Mouse (Mus musculus): ENCODE data around the gene C9orf72.

GRCm38 (mm10) chr4:35225734-35226495 lies at the start of gene C9orf72:
- no peak for TF ChIP-seq CTCF (IDR thresholded peaks at IDR 0.05; ENCODE audit: borderline replicate concordance, insufficient read depth, low read depth, low read length)
- peak; percentile 92; the same call in 1 of the 2 replicates for TF ChIP-seq POLR2A (IDR thresholded peaks at IDR 0.05; ENCODE audit: borderline replicate concordance, insufficient read depth, low read length)

Measured in cerebellum, adult 2 months (tissue).